Mouse (Mus musculus): Measurements from ENCODE around the gene Prkd2.

DNA sequence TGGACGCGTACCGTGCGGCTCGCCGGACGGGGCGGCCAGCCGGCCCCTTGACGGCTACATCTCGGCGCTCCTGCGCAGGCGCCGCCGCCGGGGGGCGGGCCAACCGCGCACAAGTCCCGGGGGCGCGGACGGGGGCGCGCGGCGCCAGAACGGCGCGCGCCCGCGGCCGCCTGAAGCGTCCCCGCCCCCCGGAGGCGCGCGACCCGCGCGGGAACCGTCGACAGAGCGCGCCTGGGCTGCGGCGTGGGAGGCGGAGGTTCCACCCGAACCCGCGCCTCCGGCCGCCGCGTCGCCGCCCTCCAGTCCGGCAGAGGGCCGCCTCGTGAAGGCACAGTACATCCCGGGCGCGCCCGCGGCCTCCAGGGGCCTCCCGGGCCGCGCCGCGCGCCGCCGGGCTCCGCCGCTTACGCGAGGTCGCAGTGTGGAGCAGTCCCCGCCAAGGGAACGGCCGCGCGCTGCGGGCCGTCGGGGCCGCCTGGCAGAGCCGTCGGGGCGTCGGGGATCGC is 42.6 kb downstream of the Prkd2 start:
- TF ChIP-seq GATA1 (IDR thresholded peaks at IDR 0.05; ENCODE audit: low read length), result no peak
- no peak for TF ChIP-seq TAL1 (IDR thresholded peaks at IDR 0.05; ENCODE audit: low read length)

All from erythroblast, embryonic 14.5 days (primary cell).